Mouse (Mus musculus) forebrain, embryonic 11.5 days (tissue): ENCODE results near the gene Ctbp2. TPM values are rescaled to one million over a fixed set of nuclear protein-coding genes. Genes with fewer than 3 reads are reported as not detected.

ENCODE experiments used
- ATAC-seq: fragments of 200-750 bp; cut with Nextera tagmentation; replicated peaks from 2 replicates; pipeline ENCODE4 v1.8.0; 2017; ENCODE audit warnings: moderate TSS enrichment; ENCODE audit not compliant: low FRiP score
- DNase-seq: peaks from one replicate; pipeline ENCODE4 v3.0.0-alpha.2; 2017; ENCODE audit warnings: low spot score
- H3K27ac ChIP-seq: fragments of 300-500 bp; sonication (generic); 2 replicates; pipeline ENCODE4 v1.5.1; 2014; ENCODE audit warnings: low read depth, low read length
- H3K27me3 ChIP-seq: fragments of 300-500 bp; sonication (generic); 2 replicates; pipeline ENCODE4 v1.6.1; 2014; ENCODE audit warnings: mild to moderate bottlenecking, low read length, mixed read lengths; ENCODE audit not compliant: control insufficient read depth, insufficient read depth
- H3K36me3 ChIP-seq: fragments of 300-500 bp; sonication (generic); 2 replicates; pipeline ENCODE4 v1.6.1; 2014; ENCODE audit warnings: mild to moderate bottlenecking, low read length, moderate library complexity, mixed read lengths; ENCODE audit not compliant: control insufficient read depth, insufficient read depth
- H3K4me1 ChIP-seq: fragments of 300-500 bp; sonication (generic); replicated peaks from 2 replicates; pipeline ENCODE4 v1.6.1; 2014; ENCODE audit warnings: low read length, mixed read lengths; ENCODE audit not compliant: control insufficient read depth, insufficient read depth
- H3K4me2 ChIP-seq: fragments of 300-500 bp; sonication (generic); 2 replicates; pipeline ENCODE4 v1.6.1; 2014; ENCODE audit warnings: low read depth, mild to moderate bottlenecking, low read length, moderate library complexity, mixed read lengths; ENCODE audit not compliant: severe bottlenecking
- H3K4me3 ChIP-seq: fragments of 300-500 bp; sonication (generic); 2 replicates; pipeline ENCODE4 v1.5.1; 2014; ENCODE audit warnings: low read depth, low read length
- H3K9ac ChIP-seq: fragments of 300-500 bp; sonication (generic); 2 replicates; pipeline ENCODE4 v1.6.1; 2014; ENCODE audit warnings: low read length
- H3K9me3 ChIP-seq: fragments of 300-500 bp; sonication (generic); 2 replicates; pipeline ENCODE4 v1.6.1; 2016; ENCODE audit warnings: low read length, mixed read lengths; ENCODE audit not compliant: control insufficient read depth
- WGBS: fragments of 180-500 bp; shearing (Covaris S2); extraction: QIAGEN DNeasy Blood & Tissue Kit; methylation state at CpG from one replicate; pipeline ENCODE4 v1.1.7; 2014; 5-methylcytosine and 5-hydroxymethylcytosine counted together
- polyA plus RNA-seq: library from polyadenylated mRNA; unstranded; fragments of >200 nt; fragmentation: Nextera tagmentation; extraction: Ambion mirVana; gene quantifications from 2 replicates; pipeline ENCODE4 v1.2.1, GENCODE M21; 2014

The Ctbp2 gene
- polyA plus RNA-seq, 1 experiment from 2014 or later, result 137 TPM

DNA sequence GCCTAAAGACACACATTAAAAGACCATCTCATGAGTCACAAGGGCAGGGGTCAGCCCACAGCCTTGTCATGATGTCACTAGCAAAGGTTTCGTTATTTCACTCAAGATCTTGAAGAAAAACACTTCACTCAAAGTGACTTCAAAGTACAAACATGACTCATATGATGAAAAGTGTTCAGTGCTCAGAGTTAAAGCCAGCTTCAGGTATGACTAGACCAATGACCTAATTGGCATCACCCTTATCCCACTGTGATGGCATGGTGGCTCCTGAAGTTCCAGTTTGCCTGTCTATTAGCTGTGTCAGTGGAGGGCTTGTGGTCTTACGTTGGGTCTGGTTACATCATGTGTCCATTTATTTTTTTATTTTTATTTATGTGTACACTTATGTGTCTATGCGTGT, 35.4 kb upstream of the Ctbp2 start:
- no peak overlapping the region for H3K4me2 ChIP-seq
- H3K4me3 ChIP-seq, result no peak overlapping the region
- no peaks in the 10 kb centered on the region for H3K36me3 ChIP-seq
- H3K4me1 ChIP-seq, result 0 out of 2 replicates have a peak, but pooled peaks cover 2% of the 10 kb centered on the region
- ATAC-seq, result no peak
- H3K27me3 ChIP-seq, result no peaks in the 10 kb centered on the region
- H3K27ac ChIP-seq, result no peak overlapping the region
- WGBS, result 91% methylated on average over 3 of the region's 3 CpGs
- H3K9me3 ChIP-seq, result no peaks in the 10 kb centered on the region
- no peak overlapping the region for H3K9ac ChIP-seq
- no peak for DNase-seq

- H3K36me3 ChIP-seq, result no peaks in the 10 kb centered on the region
- H3K4me2 ChIP-seq, result no peak overlapping the region
- H3K27ac ChIP-seq, result no peak overlapping the region
- no peak for DNase-seq
- no peak for ATAC-seq
- H3K4me1 ChIP-seq, result 0 out of 2 replicates have a peak, but pooled peaks cover 2% of the 10 kb centered on the region
- H3K9me3 ChIP-seq, result no peaks in the 10 kb centered on the region
- WGBS, result 78% methylated on average over 12 of the region's 12 CpGs
- no peak overlapping the region for H3K9ac ChIP-seq
- no peaks in the 10 kb centered on the region for H3K27me3 ChIP-seq
- no peak overlapping the region for H3K4me3 ChIP-seq
Observed at GRCm38 (mm10) chr7:133155621-133156020, 31.5 kb upstream of the Ctbp2 start.

DNA sequence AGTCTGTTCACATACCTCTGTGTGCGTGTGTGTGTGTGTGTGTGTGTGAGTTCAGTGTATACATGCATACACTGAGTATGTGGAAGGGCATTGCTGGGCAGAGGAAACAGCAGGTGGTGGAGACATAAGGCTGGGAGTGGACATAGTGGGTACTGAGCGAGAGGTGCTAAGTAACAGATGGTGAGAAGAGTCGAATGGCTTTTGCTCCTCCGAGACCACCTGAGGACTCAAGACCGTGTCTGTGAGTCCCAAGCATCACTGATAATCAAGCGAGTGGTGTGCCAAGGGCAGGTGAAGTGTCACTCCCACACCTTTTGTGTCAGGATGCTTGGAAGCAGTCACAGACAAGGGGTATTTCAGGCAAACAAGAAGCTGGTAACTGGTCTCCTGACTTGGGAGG, 30.7 kb upstream of the Ctbp2 start:
- H3K4me1 ChIP-seq, result 0 out of 2 replicates have a peak, but pooled peaks cover 2% of the 10 kb centered on the region
- no peak overlapping the region for H3K4me2 ChIP-seq
- H3K9me3 ChIP-seq, result no peaks in the 10 kb centered on the region
- H3K36me3 ChIP-seq, result no peaks in the 10 kb centered on the region
- H3K27ac ChIP-seq, result no peak overlapping the region
- no peak for DNase-seq
- no peak for ATAC-seq
- WGBS, result 86% methylated on average over 6 of the region's 6 CpGs
- no peak overlapping the region for H3K4me3 ChIP-seq
- H3K27me3 ChIP-seq, result no peaks in the 10 kb centered on the region
- no peak overlapping the region for H3K9ac ChIP-seq

DNA sequence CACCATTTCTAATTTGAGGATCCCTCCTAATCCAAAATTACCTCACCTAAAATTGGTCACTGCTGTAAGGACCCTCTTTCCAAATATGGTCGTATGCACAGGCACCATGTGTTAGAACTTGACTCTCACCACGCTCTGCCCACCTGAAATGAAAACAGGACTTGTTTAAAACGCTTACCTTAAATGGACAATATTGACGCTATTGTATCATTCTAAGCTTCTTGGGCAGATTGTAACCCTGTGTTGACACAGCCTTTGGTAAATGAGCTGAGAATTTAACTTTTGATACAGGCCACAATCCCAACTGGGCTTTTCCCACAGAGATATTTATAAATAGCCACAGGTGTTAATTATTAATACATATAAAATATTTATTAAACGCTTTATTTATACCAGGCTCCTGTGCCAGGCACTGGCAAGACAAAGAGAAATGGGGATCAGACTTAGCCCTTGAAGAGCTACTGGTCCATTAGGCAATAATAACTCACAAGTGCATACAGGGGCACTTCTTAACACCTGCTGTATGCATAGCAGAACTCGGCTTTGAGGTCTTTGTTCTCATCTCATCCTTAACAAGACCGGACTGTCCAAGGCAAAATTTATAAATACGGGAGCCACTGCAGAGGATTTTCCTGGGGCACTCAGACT, 15.7 kb upstream of the Ctbp2 start:
- H3K4me2 ChIP-seq, result no peak overlapping the region
- DNase-seq (no peak), ATAC-seq (no peak)
- no peaks in the 10 kb centered on the region for H3K4me1 ChIP-seq
- no peak overlapping the region for H3K27ac ChIP-seq
- 88% methylated on average over 8 of the region's 8 CpGs for WGBS
- no peaks in the 10 kb centered on the region for H3K27me3 ChIP-seq
- H3K4me3 ChIP-seq, result no peak overlapping the region
- no peaks in the 10 kb centered on the region for H3K36me3 ChIP-seq
- no peaks in the 10 kb centered on the region for H3K9me3 ChIP-seq
- H3K9ac ChIP-seq, result no peak overlapping the region

DNA sequence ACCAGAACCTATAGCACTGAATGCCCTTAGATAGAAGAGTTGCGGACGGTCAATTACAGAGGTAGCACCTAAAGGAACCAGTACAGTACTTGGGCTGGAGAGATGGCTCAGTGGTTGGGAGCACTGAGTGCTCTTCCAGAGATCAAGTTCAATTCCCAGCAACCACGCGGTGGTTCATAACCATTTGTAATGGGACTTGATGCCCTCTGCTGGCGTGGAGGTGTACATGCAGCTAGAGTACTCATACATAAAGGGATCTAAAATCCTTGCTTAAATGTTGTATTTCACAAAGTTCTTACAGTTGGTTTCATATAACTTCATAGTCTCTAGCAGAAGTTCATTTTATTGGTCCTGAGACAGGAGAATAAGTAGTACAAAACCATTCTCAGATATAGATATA, 9.4 kb upstream of the Ctbp2 start:
- no peak overlapping the region for H3K9ac ChIP-seq
- H3K27ac ChIP-seq, result no peak overlapping the region
- DNase-seq, result no peak
- H3K36me3 ChIP-seq, result no peaks in the 10 kb centered on the region
- 80% methylated on average over 5 of the region's 5 CpGs for WGBS
- H3K4me1 ChIP-seq, result no peaks in the 10 kb centered on the region
- no peak overlapping the region for H3K4me2 ChIP-seq
- no peaks in the 10 kb centered on the region for H3K27me3 ChIP-seq
- H3K9me3 ChIP-seq, result no peaks in the 10 kb centered on the region; the same call in 1 of the 2 replicates
- H3K4me3 ChIP-seq, result no peak overlapping the region
- ATAC-seq, result no peak

- no peak for ATAC-seq
- Histone ChIP-seq H3K27ac (no peak overlapping the region), H3K9me3 (no peaks in the 10 kb centered on the region; the same call in 1 of the 2 replicates), H3K27me3 (no peaks in the 10 kb centered on the region), H3K4me3 (no peak overlapping the region), H3K36me3 (no peaks in the 10 kb centered on the region), H3K9ac (no peak overlapping the region), H3K4me2 (no peak overlapping the region), H3K4me1 (no peaks in the 10 kb centered on the region)
- DNase-seq, result no peak
- 91% methylated on average over 5 of the region's 5 CpGs for WGBS
Observed at GRCm38 (mm10) chr7:133132702-133133101, 8.5 kb upstream of the Ctbp2 start.

DNA sequence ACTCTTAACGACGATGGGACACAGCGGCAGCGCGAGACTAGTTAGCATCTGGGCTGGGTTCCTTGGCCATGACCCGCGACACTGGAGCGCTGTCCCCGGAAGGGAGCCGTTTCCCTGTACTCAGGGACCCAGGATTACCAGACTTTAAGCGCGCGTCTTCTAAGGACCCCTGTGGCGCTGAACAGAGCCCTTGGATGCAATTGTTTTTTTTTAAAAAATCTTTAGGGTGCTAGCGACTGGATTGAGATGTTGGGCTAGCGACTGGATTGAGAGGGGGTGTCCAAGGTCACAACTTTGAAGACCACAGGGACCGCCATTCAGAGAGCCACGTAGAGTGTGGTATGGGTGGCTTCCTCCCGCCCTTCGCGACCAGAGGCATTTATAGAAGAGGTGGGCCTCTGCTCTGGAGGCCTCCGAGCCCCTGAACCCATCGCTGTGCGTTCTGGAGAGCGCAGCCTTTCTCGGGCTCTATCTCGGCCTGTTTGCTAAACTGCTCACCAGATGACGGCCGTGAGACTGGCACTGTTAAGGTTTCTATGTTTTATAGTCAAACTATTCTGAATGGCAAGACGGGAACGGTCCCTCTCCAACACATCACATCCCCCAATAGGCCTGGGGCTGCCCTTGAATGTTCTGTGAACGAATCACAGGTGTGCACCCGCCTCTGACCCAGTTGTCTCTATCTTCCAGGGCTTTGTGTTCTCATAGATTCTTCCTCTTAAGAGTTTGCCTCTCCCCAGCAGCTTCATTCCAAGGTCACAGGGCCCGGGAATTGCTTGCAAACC, 739 bp upstream of the Ctbp2 start:
- Histone ChIP-seq H3K9ac (peak overlapping the region; percentile 99), H3K27ac (no peak overlapping the region), H3K4me1 (peaks cover 10% of the 10 kb centered on the region), H3K27me3 (no peaks in the 10 kb centered on the region; the same call in 1 of the 2 replicates), H3K9me3 (no peaks in the 10 kb centered on the region; the same call in 1 of the 2 replicates), H3K4me3 (peak overlapping the region; percentile 80), H3K4me2 (peak overlapping the region; percentile 92), H3K36me3 (no peaks in the 10 kb centered on the region)
- WGBS, result 3% methylated on average over 34 of the region's 34 CpGs
- DNase-seq (peak; percentile 57), ATAC-seq (no peak)

- Histone ChIP-seq H3K4me3 (peak within 1 kb of the TSS; percentile 80), H3K27ac (peak within 1 kb of the TSS; percentile 99), H3K9me3 (no peaks in the 10 kb centered on the region), H3K4me2 (peak within 1 kb of the TSS; percentile 92), H3K4me1 (peaks cover 11% of the 10 kb centered on the region), H3K27me3 (no peaks in the 10 kb centered on the region; the same call in 1 of the 2 replicates), H3K36me3 (no peaks in the 10 kb centered on the region), H3K9ac (peak within 1 kb of the TSS; percentile 99)
- peak; percentile 78 for ATAC-seq
- WGBS, result 1% methylated on average over 30 of the region's 53 CpGs
- DNase-seq, result peak; percentile 92
Observed at GRCm38 (mm10) chr7:133123244-133123998, 733 bp downstream of the Ctbp2 start, which contains the start of gene Fgfr2. Fgfr2 (minus strand) TSS chr7:133123350.
